Mouse (Mus musculus): Measurements from ENCODE around the gene Rapgef5. TPM values are rescaled to one million over a fixed set of nuclear protein-coding genes. Genes with fewer than 3 reads are reported as not detected.

Gene Rapgef5
- total RNA-seq, 2 experiments from 2014 or later = 149 to 155 TPM

- DNase-seq (ENCODE audit: low spot score in 2 of 2) = peak; percentile 59 to 75
- intact Hi-C loops (cut with DNase I) = loop anchor here (2.0 to 5.0 kb wide), 2 partner anchors 159 to 179 kb away; no protein-coding TSS in a partner anchor
Measured at GRCm38 (mm10) chr12:117586124-117586523, 69.8 kb downstream of the Rapgef5 start.

- DNase-seq (ENCODE audit: low spot score in 2 of 2) = no peak
- intact Hi-C loops (cut with DNase I) = loop anchor here (5.0 kb wide), 1 partner anchor 162 kb away; no protein-coding TSS in a partner anchor
Measured at GRCm38 (mm10) chr12:117589186-117589585, 72.9 kb downstream of the Rapgef5 start.

GRCm38 (mm10) chr12:117592019-117592418, 75.7 kb downstream of the Rapgef5 start:
- no peak for DNase-seq (ENCODE audit: low spot score in 2 of 2)
- intact Hi-C loops (cut with DNase I) = no loop called here

DNA sequence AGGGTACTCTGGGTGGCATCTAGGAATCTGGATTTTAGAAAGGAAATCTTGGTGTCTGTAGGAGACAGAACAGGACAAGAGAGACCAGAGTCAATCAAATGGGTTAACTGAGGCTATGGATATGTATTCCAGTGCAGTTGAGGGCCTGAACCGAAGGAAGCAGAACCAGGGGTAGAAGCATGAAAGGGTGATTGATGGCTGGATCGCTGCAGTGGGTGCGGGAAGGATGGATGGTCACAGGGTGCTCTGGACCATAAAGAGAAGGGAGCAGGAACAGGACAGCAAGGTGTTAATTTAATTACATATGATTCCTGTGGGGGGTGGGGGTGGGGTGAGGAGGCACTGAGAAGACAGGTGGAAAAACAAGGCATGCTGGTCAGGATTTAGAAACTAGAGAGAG, 76.3 kb downstream of the Rapgef5 start:
- intact Hi-C loops (cut with DNase I) = no loop called here

DNA sequence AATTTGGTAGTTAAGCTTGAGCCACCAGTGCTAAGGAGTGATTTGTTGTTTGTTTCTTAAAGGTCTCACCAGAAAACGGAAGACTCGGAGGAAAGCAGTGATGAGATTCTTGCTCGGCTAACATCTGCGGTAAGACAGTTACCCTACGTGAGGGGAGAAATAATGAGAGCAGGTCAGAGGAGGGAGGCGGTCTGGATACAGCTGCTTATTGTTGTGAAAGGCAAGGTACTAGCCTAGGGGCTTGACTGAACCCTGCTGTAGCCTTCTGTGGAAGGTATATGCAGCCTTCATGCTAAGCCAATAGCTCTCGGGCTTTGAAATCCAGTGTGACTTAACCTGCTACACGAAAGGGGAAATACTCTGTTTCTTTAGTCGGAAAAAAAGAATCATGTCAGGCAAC, 78.9 kb downstream of the Rapgef5 start:
- no peak for DNase-seq (ENCODE audit: low spot score in 2 of 2)
- intact Hi-C loops (cut with DNase I) = no loop called here

More for the DNA sequence above, 76.3 kb downstream of the Rapgef5 start:
- no peak for DNase-seq (ENCODE audit: low spot score in 2 of 2)

DNA sequence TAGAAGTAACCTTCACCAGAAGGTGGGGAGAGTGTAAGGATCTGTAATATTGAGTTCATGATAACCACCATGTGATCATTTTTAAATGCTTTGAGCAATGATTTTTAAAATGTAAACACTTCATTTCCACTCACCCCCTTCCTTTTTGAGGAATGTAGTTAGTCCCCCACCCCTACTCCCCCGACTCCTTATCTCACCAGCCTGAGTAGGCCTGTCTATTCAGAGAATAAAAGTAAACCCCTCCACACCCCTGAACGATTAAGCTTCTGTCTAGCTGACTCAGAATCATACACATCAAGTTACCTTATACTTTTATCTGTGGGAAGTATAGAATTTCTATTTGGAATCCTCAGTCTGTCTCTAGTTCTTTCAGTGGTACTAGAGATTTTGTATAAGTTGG, 81.9 kb downstream of the Rapgef5 start:
- DNase-seq (ENCODE audit: low spot score in 2 of 2) = no peak
- intact Hi-C loops (cut with DNase I) = no loop called here

DNA sequence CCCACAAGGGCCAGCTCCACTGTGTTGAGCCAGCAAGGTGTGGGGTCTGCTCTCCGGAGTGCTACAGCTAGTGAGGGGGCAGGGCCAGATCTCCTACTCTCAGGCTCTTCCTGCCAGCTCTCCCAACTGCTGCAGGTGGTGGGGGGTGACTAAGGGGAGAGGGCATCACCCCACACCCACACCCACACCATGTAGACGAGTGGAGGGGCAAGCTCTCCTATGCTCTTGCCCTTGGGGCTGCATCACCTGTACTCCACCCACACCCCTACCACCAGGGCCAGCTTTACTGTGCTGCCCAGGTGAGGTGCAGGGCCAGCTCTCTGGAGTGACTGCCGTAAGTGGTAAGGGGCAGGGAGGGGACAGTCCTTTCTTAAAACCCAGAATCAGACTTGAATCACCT, 89.7 kb downstream of the Rapgef5 start:
- no peak for DNase-seq (ENCODE audit: low spot score in 2 of 2)

GRCm38 (mm10) chr12:117612715-117613114, 96.4 kb downstream of the Rapgef5 start:
- intact Hi-C loops (cut with DNase I) = no loop called here
- DNase-seq (ENCODE audit: low spot score in 2 of 2) = no peak

More for the DNA sequence above, 89.7 kb downstream of the Rapgef5 start:
- intact Hi-C loops (cut with DNase I) = no loop called here

DNA sequence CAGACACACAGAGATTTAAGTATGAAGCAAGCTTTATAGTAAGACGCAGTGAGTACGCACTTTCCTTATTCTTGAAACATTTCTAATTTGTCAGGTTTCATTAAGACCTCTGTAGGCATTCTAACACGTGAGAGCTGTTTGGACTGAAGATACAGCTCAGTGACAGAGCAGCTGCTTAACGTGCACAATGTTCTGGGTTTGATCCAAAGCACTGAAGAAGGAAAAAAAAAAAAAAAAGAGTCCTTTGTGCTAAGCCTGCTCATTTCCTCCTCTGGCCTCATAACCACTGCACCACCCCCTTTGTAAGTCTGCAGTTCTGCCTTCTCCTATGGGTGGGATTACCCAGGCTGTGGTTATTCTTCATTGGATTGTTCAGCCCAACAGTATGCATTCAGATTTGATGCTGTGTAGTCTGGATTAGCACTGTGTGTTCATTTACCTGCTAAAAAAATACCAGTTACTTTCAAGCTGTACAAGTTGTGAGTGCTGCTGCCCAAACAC, 103.3 kb downstream of the Rapgef5 start:
- intact Hi-C loops (cut with DNase I) = no loop called here
- no peak for DNase-seq (ENCODE audit: low spot score in 2 of 2)

GRCm38 (mm10) chr12:117622972-117623371, 106.7 kb downstream of the Rapgef5 start:
- intact Hi-C loops (cut with DNase I) = no loop called here
- DNase-seq (ENCODE audit: low spot score in 2 of 2) = no peak

DNA sequence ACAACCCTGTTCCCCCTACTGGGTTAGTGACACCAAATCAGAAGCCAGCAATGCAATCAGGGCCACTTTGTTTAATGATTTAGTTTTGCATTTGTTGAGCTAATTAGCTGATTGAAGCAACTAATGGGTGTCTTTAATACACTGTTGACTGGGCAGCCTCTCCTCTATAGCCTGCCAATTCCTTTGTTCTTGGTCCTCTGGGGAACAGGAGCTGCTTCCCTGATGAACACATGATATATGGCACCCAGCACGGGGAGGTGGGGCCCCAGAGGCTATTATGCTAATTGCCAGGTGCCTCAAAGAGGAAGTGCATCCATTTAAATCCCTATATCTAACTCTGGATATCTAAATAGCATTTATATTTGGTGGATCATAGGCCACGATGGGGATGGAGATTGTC, 111.0 kb downstream of the Rapgef5 start:
- no peak for DNase-seq (ENCODE audit: low spot score in 2 of 2)
- intact Hi-C loops (cut with DNase I) = no loop called here

DNA sequence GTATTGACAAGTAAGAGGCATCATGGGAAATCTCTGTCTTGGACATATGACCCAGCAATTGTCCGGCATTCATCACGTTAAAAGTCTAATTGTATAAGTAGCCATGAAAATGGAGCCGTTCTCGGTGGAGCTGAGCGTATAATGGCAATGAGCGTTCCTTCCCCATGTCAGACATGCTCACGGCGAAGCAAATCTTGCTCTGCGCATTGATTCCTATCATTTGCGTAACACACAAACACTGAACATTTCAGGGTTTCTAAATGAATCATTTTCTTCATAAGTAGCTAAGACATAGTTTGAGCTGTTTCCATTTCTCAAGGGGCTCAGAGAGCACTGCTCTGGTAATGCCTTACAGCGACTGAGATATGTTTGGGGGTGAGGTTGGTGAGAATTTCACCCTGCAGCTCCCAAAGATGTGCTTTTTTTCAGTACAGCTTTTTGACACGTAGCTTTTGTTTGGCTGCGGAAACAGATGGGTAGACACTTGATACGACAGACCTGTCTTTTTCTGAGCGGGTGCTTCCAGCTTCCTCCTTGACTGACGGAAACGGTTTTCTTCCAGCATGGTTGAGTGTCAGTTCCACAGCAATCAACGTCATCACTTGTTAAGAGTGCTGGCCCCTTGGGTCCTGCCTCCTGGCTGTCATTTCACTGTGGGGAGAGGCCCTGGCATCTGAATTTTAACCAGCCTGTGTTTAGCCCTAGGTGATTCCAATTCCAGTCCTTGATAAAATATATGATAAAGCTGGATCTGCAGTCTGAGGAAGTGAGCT, 112.2 kb downstream of the Rapgef5 start:
- no peak for DNase-seq (ENCODE audit: low spot score in 2 of 2)
- intact Hi-C loops (cut with DNase I) = no loop called here

DNA sequence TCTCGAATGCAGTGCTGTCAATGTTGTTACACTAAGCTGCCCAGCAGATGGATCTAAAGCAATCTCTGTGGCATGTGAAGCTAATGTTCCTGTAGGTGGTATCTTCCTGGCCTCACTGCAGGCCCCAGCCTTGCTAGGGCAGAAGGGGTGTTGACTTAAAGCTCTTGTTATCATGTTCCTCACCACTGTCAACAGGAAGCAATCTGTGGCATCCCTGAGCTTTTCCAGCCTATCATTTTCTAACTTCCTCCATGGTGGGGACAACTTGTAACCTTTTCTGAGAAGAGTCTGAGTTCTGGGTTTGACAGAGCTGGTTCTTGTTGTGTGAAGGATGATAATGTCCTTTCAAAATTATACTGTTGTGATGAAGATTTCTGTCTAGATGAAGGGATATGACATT, 115.9 kb downstream of the Rapgef5 start:
- intact Hi-C loops (cut with DNase I) = no loop called here

GRCm38 (mm10) chr12:117636139-117636772, 120.0 kb downstream of the Rapgef5 start:
- intact Hi-C loops (cut with DNase I) = no loop called here
- DNase-seq (ENCODE audit: low spot score in 2 of 2) = no peak

More for the DNA sequence above, 115.9 kb downstream of the Rapgef5 start:
- DNase-seq (ENCODE audit: low spot score in 2 of 2) = no peak

DNA sequence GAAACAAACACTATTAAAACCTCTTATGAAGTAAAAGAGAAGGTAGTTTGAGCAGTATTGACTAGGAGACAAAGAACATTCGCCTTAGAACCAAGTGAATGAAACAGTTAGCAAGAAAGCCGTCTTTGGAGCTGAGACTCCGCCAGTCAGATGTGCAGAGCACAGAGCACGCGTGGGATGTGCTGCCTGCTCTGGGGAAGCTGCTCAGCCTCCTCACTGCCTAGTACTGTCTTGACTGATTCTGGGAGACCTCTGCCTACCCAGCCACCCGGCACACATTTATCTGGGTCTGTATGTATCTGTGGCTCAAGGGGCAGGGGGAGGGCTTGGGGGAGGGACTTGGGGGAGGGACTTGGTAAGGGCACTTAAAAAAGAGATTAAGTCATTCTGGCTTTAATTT, 120.7 kb downstream of the Rapgef5 start:
- peak; percentile 39 to 82 for DNase-seq (ENCODE audit: low spot score in 2 of 2)

GRCm38 (mm10) chr12:117638833-117639232, 122.6 kb downstream of the Rapgef5 start:
- intact Hi-C loops (cut with DNase I) = no loop called here
- no peak for DNase-seq (ENCODE audit: low spot score in 2 of 2)

More for the DNA sequence above, 120.7 kb downstream of the Rapgef5 start:
- intact Hi-C loops (cut with DNase I) = no loop called here

DNA sequence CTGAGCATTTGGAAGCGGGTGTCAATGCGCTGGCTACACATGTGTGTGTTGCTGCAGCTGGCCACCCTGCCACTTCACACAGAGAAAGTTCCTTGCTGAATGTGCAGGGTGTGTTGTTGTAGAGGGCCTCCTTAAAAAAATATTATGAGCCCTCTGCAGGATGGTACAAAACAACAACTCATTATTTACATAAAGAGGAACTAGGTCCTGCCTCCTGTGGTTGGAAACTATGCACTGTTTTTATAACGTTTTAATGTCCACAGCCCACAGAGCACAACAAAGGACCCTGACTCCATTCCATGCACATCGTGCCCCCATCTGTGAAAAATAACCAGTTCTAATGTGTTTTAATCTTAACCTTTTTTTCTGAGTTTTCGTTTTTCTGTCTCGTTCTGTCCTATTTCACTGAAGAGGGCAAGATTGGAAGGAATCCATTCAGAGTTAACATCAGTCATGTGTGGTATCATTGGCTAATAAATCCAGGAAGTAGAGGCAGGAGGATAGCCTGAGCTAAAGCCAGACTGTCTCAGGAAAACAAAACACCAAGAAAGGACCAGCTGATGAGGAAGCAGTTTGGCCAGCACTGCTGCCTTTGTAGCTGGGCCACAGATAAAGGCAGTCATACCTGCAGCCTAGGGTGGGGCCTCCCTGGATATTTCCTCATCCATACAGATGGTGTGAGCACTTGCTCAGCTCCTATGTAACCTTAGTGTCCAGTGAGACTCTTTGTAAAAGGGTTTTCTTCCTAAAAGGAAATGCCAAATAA, 123.3 kb downstream of the Rapgef5 start:
- intact Hi-C loops (cut with DNase I) = no loop called here
- DNase-seq (ENCODE audit: low spot score in 2 of 2) = no peak

DNA sequence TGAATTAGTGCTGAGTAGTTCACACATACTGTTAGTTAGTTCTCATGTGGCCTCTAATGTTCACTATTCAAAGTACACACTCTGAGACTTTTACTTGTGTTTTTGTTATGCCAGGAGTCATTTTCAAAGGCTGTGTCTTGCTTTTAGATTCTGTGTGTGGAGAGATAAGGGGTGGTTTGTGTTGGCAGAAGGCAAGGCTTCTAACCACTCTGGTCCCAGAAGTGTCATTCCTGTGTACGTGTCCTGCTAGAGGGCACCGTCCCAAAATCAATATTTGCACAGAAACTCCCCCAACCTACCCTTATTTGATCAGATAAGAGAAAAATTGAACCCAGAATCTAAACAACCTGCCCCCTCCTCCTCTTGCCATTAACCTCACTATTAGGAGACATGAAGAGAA, 126.2 kb downstream of the Rapgef5 start:
- DNase-seq (ENCODE audit: low spot score in 2 of 2) = no peak
- intact Hi-C loops (cut with DNase I) = no loop called here

DNA sequence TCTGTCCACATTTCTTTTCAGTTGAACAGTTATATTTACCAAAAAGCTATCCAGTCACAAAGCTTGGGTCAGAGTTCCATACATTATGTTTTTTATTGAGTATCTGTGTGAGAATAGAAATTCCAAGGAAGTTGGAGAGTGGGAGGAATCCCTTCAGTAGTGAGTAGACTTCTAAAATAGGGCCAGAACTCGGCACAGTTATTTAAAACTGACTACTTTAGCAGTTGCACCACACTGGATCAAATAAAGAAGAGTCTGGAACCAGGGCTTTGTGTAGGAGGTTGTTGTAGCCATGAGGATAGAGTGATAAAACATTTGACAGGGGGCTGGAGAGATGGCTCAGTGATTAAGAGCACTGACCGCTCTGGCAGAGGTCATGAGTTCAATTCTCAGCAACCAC, 129.5 kb downstream of the Rapgef5 start:
- peak in 1 of 2 experiments; percentile 75 for DNase-seq (ENCODE audit: low spot score in 2 of 2)

GRCm38 (mm10) chr12:117653920-117654472, 137.7 kb downstream of the Rapgef5 start:
- DNase-seq (ENCODE audit: low spot score in 2 of 2) = no peak
- intact Hi-C loops (cut with DNase I) = no loop called here

More for the DNA sequence above, 129.5 kb downstream of the Rapgef5 start:
- intact Hi-C loops (cut with DNase I) = no loop called here
